Mouse (Mus musculus): ENCODE data around the gene Arl6. TPM values are rescaled to one million over a fixed set of nuclear protein-coding genes. Genes with fewer than 3 reads are reported as not detected.

Gene Arl6
- total RNA-seq, 2 experiments from 2014 or later, result 3.0 to 4.0 TPM

- peak in 1 of 2 experiments; percentile 52 for DNase-seq
These were observed 51.4 kb downstream of the Arl6 start for GRCm38 (mm10) chr16:59587816-59588215.

- no peak for DNase-seq
These were observed 52.3 kb downstream of the Arl6 start for GRCm38 (mm10) chr16:59586911-59587310.

GRCm38 (mm10) chr16:59586276-59586675, 52.9 kb downstream of the Arl6 start:
- DNase-seq, result no peak

- DNase-seq, result no peak
These were observed 53.4 kb downstream of the Arl6 start for GRCm38 (mm10) chr16:59585706-59586244.

- no peak for DNase-seq
These were observed 55.7 kb downstream of the Arl6 start for GRCm38 (mm10) chr16:59583515-59583914.

- no peak for DNase-seq
These were observed 60.0 kb downstream of the Arl6 start for GRCm38 (mm10) chr16:59579237-59579636.

- peak; percentile 33 to 42 for DNase-seq
These were observed 65.2 kb downstream of the Arl6 start for GRCm38 (mm10) chr16:59573961-59574360.

- peak; percentile 46 to 54 for DNase-seq
These were observed 66.5 kb downstream of the Arl6 start for GRCm38 (mm10) chr16:59572685-59573084.

- no peak for DNase-seq
These were observed 68.4 kb downstream of the Arl6 start for GRCm38 (mm10) chr16:59570807-59571206.

GRCm38 (mm10) chr16:59569837-59570236, 69.4 kb downstream of the Arl6 start:
- no peak for DNase-seq

- DNase-seq, result peak; percentile 44 to 67
These were observed 71.3 kb downstream of the Arl6 start for GRCm38 (mm10) chr16:59567721-59568381.

- DNase-seq, result peak; percentile 42 to 43
These were observed 72.8 kb downstream of the Arl6 start for GRCm38 (mm10) chr16:59566437-59566836.

- DNase-seq, result no peak
These were observed 73.6 kb downstream of the Arl6 start for GRCm38 (mm10) chr16:59565631-59566030.

GRCm38 (mm10) chr16:59564025-59564424, 75.2 kb downstream of the Arl6 start:
- DNase-seq, result no peak

Other genes with a start within 250 kb of the Arl6 start
- gene Gabrr3, start 232.1 kb downstream of the Arl6 start, total RNA-seq (2021), result under 1 TPM in 1 of 2 experiments, not detected in 1; 0.07 TPM
- 10 to 100 TPM; 16.9 to 17.2 TPM for gene Riox2, start 167.6 kb downstream of the Arl6 start, total RNA-seq (2021)
- gene Crybg3, start 38.4 kb downstream of the Arl6 start, total RNA-seq (2021), result 10 to 100 TPM; 71.9 to 73.5 TPM